Mouse (Mus musculus) lung, embryonic 14.5 days (tissue): Measurements from ENCODE around the gene 0610012G03Rik. TPM values are rescaled to one million over a fixed set of nuclear protein-coding genes. Genes with fewer than 3 reads are reported as not detected.

Experiments used
- ATAC-seq: fragments of 200-750 bp; cut with Nextera tagmentation; 2 replicates; pipeline ENCODE4 v1.8.0; 2017; ENCODE audit warnings: mild to moderate bottlenecking, moderate TSS enrichment, moderate library complexity; ENCODE audit not compliant: insufficient read depth
- DNase-seq: peaks from one replicate; pipeline ENCODE4 v3.0.0-alpha.2; 2015
- H3K27ac ChIP-seq: fragments of 300-500 bp; sonication (generic); 2 replicates; pipeline ENCODE4 v1.5.1; 2014; ENCODE audit warnings: low read depth, mild to moderate bottlenecking, moderate library complexity
- H3K27me3 ChIP-seq: fragments of 300-500 bp; sonication (generic); 2 replicates; pipeline ENCODE4 v1.6.1; 2014; ENCODE audit warnings: low read length, control low read depth; ENCODE audit not compliant: insufficient read depth
- H3K36me3 ChIP-seq: fragments of 300-500 bp; sonication (generic); 2 replicates; pipeline ENCODE4 v1.6.1; 2014; ENCODE audit warnings: control low read depth; ENCODE audit not compliant: insufficient read depth
- H3K4me1 ChIP-seq: fragments of 300-500 bp; sonication (generic); 2 replicates; pipeline ENCODE4 v1.6.1; 2014; ENCODE audit warnings: antibody characterized with exemption, control low read depth; ENCODE audit not compliant: insufficient read depth
- H3K4me2 ChIP-seq: fragments of 300-500 bp; sonication (generic); 2 replicates; pipeline ENCODE4 v1.6.1; 2014; ENCODE audit warnings: mild to moderate bottlenecking
- H3K4me3 ChIP-seq: fragments of 300-500 bp; sonication (generic); 2 replicates; pipeline ENCODE4 v1.5.1; 2014; ENCODE audit warnings: low read depth, low read length
- H3K9ac ChIP-seq: fragments of 300-500 bp; sonication (generic); 2 replicates; pipeline ENCODE4 v1.6.1; 2014
- H3K9me3 ChIP-seq: fragments of 300-500 bp; sonication (generic); 2 replicates; pipeline ENCODE4 v1.6.1; 2016; ENCODE audit warnings: low read depth, low read length, control low read depth
- CTCF ChIP-seq: IDR thresholded peaks from 2 replicates; pipeline ENCODE4 v1.5.1; 2016; ENCODE audit warnings: antibody characterized with exemption, low read depth
- WGBS: fragments of 180-500 bp; shearing (Covaris S2); extraction: QIAGEN DNeasy Blood & Tissue Kit; methylation state at CpG from one replicate; pipeline ENCODE4 v1.1.7; 2014; 5-methylcytosine and 5-hydroxymethylcytosine counted together
- polyA plus RNA-seq: library from polyadenylated mRNA; unstranded; fragments of >200 nt; fragmentation: Nextera tagmentation; extraction: Ambion mirVana; gene quantifications from 2 replicates; pipeline ENCODE4 v1.2.1, GENCODE M21; 2014

0610012G03Rik gene
- polyA plus RNA-seq: 80.1 and 80.5 TPM in 2 replicates

DNA sequence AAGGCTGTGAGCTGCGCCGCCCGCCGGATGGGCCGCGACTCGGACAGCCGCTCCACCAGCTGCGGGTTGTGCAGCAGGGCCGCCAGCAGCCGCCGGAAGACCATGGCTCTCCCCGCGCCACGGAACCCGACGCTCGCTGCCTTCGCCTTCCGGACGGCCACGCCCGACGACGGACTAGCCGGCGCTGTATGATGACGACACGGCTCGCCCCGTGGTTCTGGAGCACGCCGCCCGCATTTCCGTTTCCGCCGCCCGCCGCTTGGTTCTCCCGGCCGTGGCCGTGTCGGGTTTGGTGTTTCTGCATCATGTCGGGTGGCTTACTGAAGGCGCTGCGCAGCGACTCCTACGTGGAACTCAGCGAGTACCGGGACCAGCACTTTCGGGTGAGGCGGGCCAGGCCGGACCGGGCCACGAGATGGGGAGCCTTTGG is at the start of gene 0610012G03Rik, which contains the start of gene Ncbp2:
Gene 0610012G03Rik (minus strand): TSS at position 150 of the 430 bp plus-strand sequence.
Gene Ncbp2 (plus strand): TSS at position 169 of the 430 bp plus-strand sequence.
- Histone ChIP-seq H3K9me3 (no peaks in the 10 kb centered on the region), H3K27ac (peak within 1 kb of the TSS; percentile 89), H3K4me1 (no peaks in the 10 kb centered on the region), H3K36me3 (peaks cover 15% of the 10 kb centered on the region), H3K4me2 (peak within 1 kb of the TSS; percentile 82), H3K9ac (peak within 1 kb of the TSS; percentile 91), H3K4me3 (peak within 1 kb of the TSS; percentile 90), H3K27me3 (no peaks in the 10 kb centered on the region)
- ATAC-seq: peak; percentile 92
- peak; percentile 99 for DNase-seq
- TF ChIP-seq CTCF: no peak
- 0% methylated on average over 51 of the region's 55 CpGs for WGBS

DNA sequence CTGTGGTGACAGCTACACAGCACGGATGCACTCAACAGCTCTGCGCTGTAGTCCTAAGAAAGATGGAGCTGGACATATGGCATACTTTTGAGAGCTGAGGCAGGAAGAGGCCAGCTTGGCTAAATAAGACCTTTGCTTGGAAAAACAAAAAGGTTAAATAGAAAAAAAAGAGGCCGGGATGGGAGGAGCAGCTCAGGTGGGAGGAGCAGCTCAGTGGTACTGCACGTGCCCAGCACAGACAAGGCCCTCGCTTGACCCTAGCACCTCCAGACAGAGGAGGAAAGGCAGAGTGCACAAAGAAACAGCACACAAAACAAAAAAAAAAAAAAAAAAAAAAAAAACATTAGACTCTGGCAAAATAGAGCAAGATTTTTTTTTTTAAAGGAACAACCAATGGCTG is 48.1 kb upstream of the 0610012G03Rik start:
- no peaks in the 10 kb centered on the region for H3K4me1 ChIP-seq
- peaks cover 17% of the 10 kb centered on the region; the same call in 1 of the 2 replicates for H3K36me3 ChIP-seq
- no peak overlapping the region for H3K9ac ChIP-seq
- DNase-seq (no peak), ATAC-seq (no peak)
- no peak overlapping the region for H3K4me3 ChIP-seq
- 86% methylated on average over 5 of the region's 5 CpGs for WGBS
- H3K27me3 ChIP-seq: no peaks in the 10 kb centered on the region
- no peak overlapping the region for H3K27ac ChIP-seq
- H3K4me2 ChIP-seq: no peak overlapping the region
- no peak for TF ChIP-seq CTCF
- no peaks in the 10 kb centered on the region for H3K9me3 ChIP-seq

DNA sequence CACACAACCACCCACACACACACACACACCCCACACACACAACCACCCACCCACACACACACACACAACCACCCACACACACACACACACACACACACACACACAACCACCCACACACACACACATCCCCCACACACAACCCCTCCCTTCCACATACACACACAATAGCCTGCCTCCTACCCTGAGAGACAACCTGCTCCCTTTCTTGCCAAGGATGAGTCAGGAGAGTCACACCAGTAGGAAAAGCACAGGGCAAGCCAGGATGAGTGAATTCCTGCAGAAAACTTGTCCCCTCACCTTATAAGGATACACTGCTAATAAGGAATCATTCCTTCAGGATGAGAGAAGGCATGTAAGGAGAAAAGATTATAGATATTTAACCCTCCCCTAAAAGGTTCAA is 45.7 kb upstream of the 0610012G03Rik start:
- no peaks in the 10 kb centered on the region for H3K9me3 ChIP-seq
- no peak overlapping the region for H3K4me2 ChIP-seq
- H3K9ac ChIP-seq: no peak overlapping the region
- DNase-seq: no peak
- H3K4me3 ChIP-seq: no peak overlapping the region
- H3K27me3 ChIP-seq: no peaks in the 10 kb centered on the region
- no peak for ATAC-seq
- no peak overlapping the region for H3K27ac ChIP-seq
- H3K4me1 ChIP-seq: no peaks in the 10 kb centered on the region
- peaks cover 25% of the 10 kb centered on the region for H3K36me3 ChIP-seq
- no peak for TF ChIP-seq CTCF

DNA sequence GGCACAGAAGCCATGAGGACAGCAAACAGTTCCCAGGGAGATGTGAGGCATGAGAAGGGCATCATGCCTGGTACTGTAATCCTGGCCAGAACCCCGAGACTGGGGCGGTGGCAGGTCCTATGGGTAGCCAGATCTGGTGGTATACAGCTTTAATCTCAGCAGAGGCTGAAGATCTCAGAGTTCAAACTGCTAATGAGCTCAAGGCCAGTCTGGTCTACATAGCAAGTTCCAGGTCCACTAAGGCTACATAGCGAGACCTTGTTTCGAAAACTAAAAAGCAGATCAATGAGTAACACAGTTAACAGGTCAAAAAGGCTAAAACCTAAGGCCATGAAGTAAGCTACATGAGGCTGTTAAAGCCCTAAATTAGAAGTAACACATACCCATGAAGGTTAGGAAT is 44.9 kb upstream of the 0610012G03Rik start:
- 95% methylated on average over 4 of the region's 4 CpGs for WGBS
- TF ChIP-seq CTCF: no peak
- no peak overlapping the region for H3K4me2 ChIP-seq
- H3K9ac ChIP-seq: no peak overlapping the region
- ATAC-seq: no peak
- H3K36me3 ChIP-seq: peaks cover 30% of the 10 kb centered on the region
- H3K27ac ChIP-seq: no peak overlapping the region
- no peak overlapping the region for H3K4me3 ChIP-seq
- no peak for DNase-seq
- no peaks in the 10 kb centered on the region for H3K4me1 ChIP-seq
- H3K27me3 ChIP-seq: no peaks in the 10 kb centered on the region
- no peaks in the 10 kb centered on the region for H3K9me3 ChIP-seq

DNA sequence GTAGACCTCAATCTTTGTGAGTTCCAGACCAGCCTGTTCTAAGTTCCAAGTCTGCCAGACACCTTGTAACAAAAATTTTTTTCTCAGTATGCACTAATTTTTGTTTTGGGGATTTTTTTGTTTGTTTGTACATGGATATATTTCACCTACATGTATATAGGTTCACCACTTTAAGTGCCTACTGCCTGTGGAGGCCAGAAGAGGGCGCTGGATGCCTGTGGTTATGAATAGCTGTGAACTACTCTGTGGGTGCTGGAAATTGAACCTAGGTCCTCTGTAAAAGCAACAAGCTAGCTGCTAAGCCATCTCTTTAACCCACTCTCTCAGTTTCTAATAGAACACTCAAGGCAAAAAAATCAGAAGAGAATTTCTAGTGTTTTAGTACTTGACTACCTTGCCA is 43.7 kb upstream of the 0610012G03Rik start:
- WGBS: 34% methylated on average over 1 of the region's 1 CpGs
- no peak overlapping the region for H3K9ac ChIP-seq
- no peak for ATAC-seq

DNA sequence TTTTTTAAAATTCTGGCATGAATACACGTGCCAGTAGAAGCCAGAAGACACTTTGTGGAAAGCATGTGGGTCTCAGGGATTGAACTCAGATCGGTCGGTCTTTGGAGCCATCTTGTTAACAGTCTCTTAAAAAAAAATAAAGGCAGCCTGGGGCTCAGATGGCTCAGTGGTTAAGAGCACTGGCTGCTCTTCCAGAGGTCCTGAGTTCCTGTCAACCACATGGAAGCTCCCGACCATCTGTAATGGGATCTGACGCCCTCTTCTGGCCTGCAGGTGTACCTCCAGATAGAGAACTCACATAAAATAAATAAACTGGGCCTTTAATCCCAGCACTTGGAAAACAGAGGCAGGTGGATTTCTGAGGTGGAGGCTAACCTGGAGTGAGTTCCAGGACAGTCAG is 32.7 kb upstream of the 0610012G03Rik start:
- H3K27me3 ChIP-seq: no peaks in the 10 kb centered on the region
- no peak overlapping the region for H3K27ac ChIP-seq
- DNase-seq (no peak), ATAC-seq (no peak)
- peaks cover 54% of the 10 kb centered on the region for H3K36me3 ChIP-seq
- no peak overlapping the region for H3K4me2 ChIP-seq
- no peak for TF ChIP-seq CTCF
- no peak overlapping the region for H3K9ac ChIP-seq
- 74% methylated on average over 5 of the region's 5 CpGs for WGBS
- no peak overlapping the region for H3K4me3 ChIP-seq
- no peaks in the 10 kb centered on the region for H3K9me3 ChIP-seq
- no peaks in the 10 kb centered on the region for H3K4me1 ChIP-seq

More for the DNA sequence above, 43.7 kb upstream of the 0610012G03Rik start:
- 0 out of 2 replicates have a peak, but pooled peaks have one; percentile 9 for TF ChIP-seq CTCF
- Histone ChIP-seq H3K9me3 (no peaks in the 10 kb centered on the region), H3K4me3 (no peak overlapping the region), H3K4me1 (no peaks in the 10 kb centered on the region), H3K27me3 (no peaks in the 10 kb centered on the region), H3K36me3 (peaks cover 39% of the 10 kb centered on the region), H3K27ac (no peak overlapping the region), H3K4me2 (no peak overlapping the region)
- DNase-seq: no peak

DNA sequence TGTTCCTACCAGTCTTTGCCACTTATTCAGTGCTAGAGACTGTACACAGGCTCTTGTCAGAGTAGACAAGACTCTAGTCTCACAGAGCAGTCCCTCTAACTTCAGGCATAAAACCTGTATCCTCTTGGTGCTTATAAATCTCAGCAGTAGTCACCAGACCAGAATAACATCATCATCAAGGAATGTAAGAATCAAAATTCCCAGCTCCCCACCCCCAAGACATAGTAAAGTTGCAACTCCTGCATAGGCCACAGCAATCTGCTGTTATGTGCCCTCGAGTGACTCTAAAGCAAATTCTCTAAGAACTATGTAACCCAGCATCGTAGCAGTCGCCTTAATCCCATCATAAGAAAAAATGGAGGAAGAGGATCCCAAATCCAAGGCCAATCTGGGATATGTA is 31.2 kb upstream of the 0610012G03Rik start:
- DNase-seq: no peak
- H3K36me3 ChIP-seq: peaks cover 54% of the 10 kb centered on the region
- no peak for ATAC-seq

More for the DNA sequence above, 31.2 kb upstream of the 0610012G03Rik start:
- H3K9me3 ChIP-seq: no peaks in the 10 kb centered on the region
- TF ChIP-seq CTCF: no peak
- H3K9ac ChIP-seq: no peak overlapping the region
- H3K4me1 ChIP-seq: no peaks in the 10 kb centered on the region
- H3K27me3 ChIP-seq: no peaks in the 10 kb centered on the region
- H3K4me3 ChIP-seq: no peak overlapping the region
- H3K27ac ChIP-seq: no peak overlapping the region
- WGBS: 92% methylated on average over 3 of the region's 3 CpGs
- H3K4me2 ChIP-seq: no peak overlapping the region
